Mouse (Mus musculus) erythroblast, embryonic 14.5 days (primary cell): ENCODE measurements around the gene Dynlt1f.
"Not testable (repeated sequence)": the region's sequence is repeated elsewhere in the genome, so short reads cannot be mapped to it uniquely, and the experiment has no call there.

Experiments used
- GATA1 ChIP-seq: IDR thresholded peaks from 2 replicates; pipeline ENCODE4 v1.6.1; 2012; ENCODE audit warnings: low read length, inconsistent platforms, mixed read lengths
- TAL1 ChIP-seq: IDR thresholded peaks from 3 replicates; pipeline ENCODE4 v1.6.1; 2012; ENCODE audit warnings: low read length, inconsistent platforms, mixed read lengths

DNA sequence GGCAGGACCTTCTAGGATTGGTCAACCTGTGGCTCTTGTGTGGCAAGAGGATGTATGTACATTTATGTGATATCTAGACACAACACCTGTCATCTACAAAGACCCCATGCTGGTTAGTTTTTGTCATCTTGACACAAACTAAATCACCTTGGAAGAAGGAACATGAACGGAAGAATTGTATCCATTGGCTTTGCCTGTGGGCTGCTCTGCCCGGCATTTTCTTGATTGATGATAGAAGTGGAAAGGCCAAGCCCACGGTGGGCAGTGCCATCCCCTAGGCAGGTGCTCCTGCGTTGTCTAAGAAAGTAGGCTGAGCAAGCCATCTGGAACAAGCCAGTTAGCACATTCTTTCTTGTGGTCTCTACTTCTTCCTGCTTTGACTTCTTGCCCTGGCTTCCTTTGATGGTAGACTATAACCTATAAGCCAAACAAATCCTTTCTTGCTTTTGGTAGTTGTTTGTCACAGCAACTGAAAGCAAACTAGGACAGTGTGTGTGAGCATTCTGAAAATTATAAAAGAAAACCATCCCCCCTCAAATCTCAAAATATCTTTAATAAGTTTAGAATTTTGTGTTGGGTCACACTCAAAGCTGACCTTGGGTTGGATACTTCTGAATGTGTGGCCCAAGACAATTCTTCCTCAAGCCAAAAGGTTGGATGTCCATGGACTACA lies 30.7 kb upstream of the Dynlt1f start:
- not testable (repeated sequence) for TF ChIP-seq GATA1, TAL1
